Mouse (Mus musculus) embryonic fibroblast, embryonic 13.5 days (primary cell): ENCODE results near the gene Clasrp.

Experiments used
- CTCF ChIP-seq: IDR thresholded peaks from 2 replicates; pipeline ENCODE4 v1.5.1; 2011; ENCODE audit warnings: mild to moderate bottlenecking, control low read depth, low read length, moderate library complexity, borderline replicate concordance; ENCODE audit not compliant: insufficient read depth
- POLR2A ChIP-seq: IDR thresholded peaks from 2 replicates; pipeline ENCODE4 v1.6.1; 2011; ENCODE audit warnings: low read depth, mild to moderate bottlenecking, control low read depth, low read length, moderate library complexity

GRCm38 (mm10) chr7:19586269-19586668, 18.0 kb downstream of the Clasrp start:
- no peak for TF ChIP-seq CTCF
- TF ChIP-seq POLR2A, result no peak
